Mouse (Mus musculus) limb, embryonic 12.5 days (tissue): ENCODE measurements around the gene Gm21103. TPM values are rescaled to one million over a fixed set of nuclear protein-coding genes. Genes with fewer than 3 reads are reported as not detected.
A peak's percentile ranks its signal among the peaks of the same experiment; 100 is the strongest.
"Not testable (repeated sequence)": the region's sequence is repeated elsewhere in the genome, so short reads cannot be mapped to it uniquely, and the experiment has no call there.

Experiments used
- ATAC-seq: fragments of 200-750 bp; cut with Nextera tagmentation; 2 replicates; pipeline ENCODE4 v1.8.0; 2017; ENCODE audit warnings: low read depth, moderate TSS enrichment; ENCODE audit not compliant: insufficient number of reproducible peaks, insufficient read depth, low FRiP score, low TSS enrichment
- H3K27ac ChIP-seq: fragments of 300-500 bp; sonication (generic); 2 replicates; pipeline ENCODE4 v1.5.1; 2016; ENCODE audit warnings: mild to moderate bottlenecking, moderate library complexity
- H3K27me3 ChIP-seq: fragments of 300-500 bp; sonication (generic); 2 replicates; pipeline ENCODE4 v1.6.1; 2016; ENCODE audit warnings: mild to moderate bottlenecking, moderate library complexity
- H3K36me3 ChIP-seq: fragments of 300-500 bp; sonication (generic); 2 replicates; pipeline ENCODE4 v1.6.1; 2016; ENCODE audit warnings: mild to moderate bottlenecking, moderate library complexity
- H3K4me1 ChIP-seq: fragments of 300-500 bp; sonication (generic); replicated peaks from 2 replicates; pipeline ENCODE4 v1.6.1; 2016
- H3K4me2 ChIP-seq: fragments of 300-500 bp; sonication (generic); 2 replicates; pipeline ENCODE4 v1.6.1; 2016; ENCODE audit warnings: mild to moderate bottlenecking, moderate library complexity
- H3K4me3 ChIP-seq: fragments of 300-500 bp; sonication (generic); replicated peaks from 2 replicates; pipeline ENCODE4 v1.5.1; 2016; ENCODE audit warnings: mild to moderate bottlenecking
- H3K9ac ChIP-seq: fragments of 300-500 bp; sonication (generic); replicated peaks from 2 replicates; pipeline ENCODE4 v1.6.1; 2016; ENCODE audit warnings: mild to moderate bottlenecking, moderate library complexity
- H3K9me3 ChIP-seq: fragments of 300-500 bp; sonication (generic); 2 replicates; pipeline ENCODE4 v1.6.1; 2016; ENCODE audit warnings: mild to moderate bottlenecking, moderate library complexity
- WGBS: fragments of 180-500 bp; shearing (Covaris S2); methylation state at CpG from one replicate; pipeline ENCODE4 v1.1.7; 2016; 5-methylcytosine and 5-hydroxymethylcytosine counted together
- polyA plus RNA-seq: library from polyadenylated mRNA; unstranded; fragments of >200 nt; fragmentation: Nextera tagmentation; extraction: Ambion mirVana; gene quantifications from 2 replicates; pipeline ENCODE4 v1.2.1, GENCODE M21; 2016

Gm21103 gene
- not detected in 2 replicates for polyA plus RNA-seq

- H3K9ac ChIP-seq, H3K9me3 ChIP-seq, ATAC-seq, H3K27me3 ChIP-seq, H3K27ac ChIP-seq, H3K4me2 ChIP-seq, H3K4me1 ChIP-seq, H3K36me3 ChIP-seq, H3K4me3 ChIP-seq: not testable (repeated sequence)
- 82% methylated on average over 2 of the region's 2 CpGs for WGBS
These were observed at the start of gene Gm21103 for GRCm38 (mm10) chr14:6304743-6305142. Gm21103 (minus strand) TSS chr14:6304843.

- H3K4me2 ChIP-seq, H3K27me3 ChIP-seq, ATAC-seq, H3K4me3 ChIP-seq, H3K36me3 ChIP-seq, H3K9ac ChIP-seq, H3K27ac ChIP-seq, H3K9me3 ChIP-seq, H3K4me1 ChIP-seq: not testable (repeated sequence)
- WGBS = no CpG with 5 or more reads among the region's 10 CpGs
These were observed 38.9 kb upstream of the Gm21103 start, which contains the start of gene Gm3618 for GRCm38 (mm10) chr14:6343578-6343977. Gm3618 (minus strand) TSS chr14:6343678.

DNA sequence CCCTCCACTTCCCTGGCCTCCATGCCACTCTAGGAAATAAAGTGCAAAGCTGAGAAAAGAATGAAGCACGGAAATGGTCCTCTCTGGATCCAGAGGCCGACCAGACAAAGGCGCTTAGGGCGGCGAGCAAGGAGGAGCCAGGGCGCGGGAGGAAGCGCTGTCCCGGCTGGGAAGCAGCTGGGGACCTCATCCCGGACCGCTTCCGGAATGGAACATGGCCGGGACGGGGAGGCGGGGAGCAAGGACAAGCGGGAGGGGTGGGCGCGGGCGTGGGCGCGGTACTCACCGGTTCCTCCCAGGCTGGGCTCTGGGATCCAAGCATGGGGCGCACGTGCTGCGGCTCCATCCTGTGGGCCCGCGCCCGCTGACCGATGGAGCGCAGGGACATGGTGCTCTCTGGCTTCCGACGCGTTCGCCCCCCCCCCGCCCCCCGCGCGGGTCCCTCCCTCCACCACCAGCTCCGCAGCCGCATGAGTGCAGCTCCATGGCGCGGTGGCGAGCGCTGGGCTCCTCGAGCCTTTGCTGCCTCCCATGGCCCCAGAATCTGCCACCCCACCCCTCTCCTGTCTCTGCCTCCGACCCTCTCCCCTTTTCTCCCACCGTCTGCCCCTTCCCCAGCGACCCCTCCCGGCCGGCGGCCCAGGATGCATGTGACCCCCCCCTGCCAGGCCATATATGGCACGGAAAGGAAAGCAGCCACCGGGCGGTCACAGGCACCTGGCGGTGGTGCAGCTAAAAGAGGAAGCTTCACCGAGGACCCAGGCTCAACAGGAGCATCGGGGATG, 17.5 kb downstream of the Gm21103 start, which contains the start of gene Gm3411:
Gene Gm3411 (minus strand): TSS at position 320 of the 785 bp plus-strand sequence.
- H3K9ac ChIP-seq = peak within 1 kb of the TSS; percentile 53; the same call in 1 of the 2 replicates
- H3K4me2 ChIP-seq = peak within 1 kb of the TSS; percentile 73
- H3K4me3 ChIP-seq = peak within 1 kb of the TSS; percentile 48
- 1% methylated on average over 53 of the region's 57 CpGs for WGBS
- ATAC-seq, H3K36me3 ChIP-seq, H3K27ac ChIP-seq, H3K9me3 ChIP-seq, H3K27me3 ChIP-seq, H3K4me1 ChIP-seq: not testable (repeated sequence)

Other genes starting within 250 kb of the Gm21103 start
- gene Gm6337, start 246.6 kb downstream of the Gm21103 start, polyA plus RNA-seq = not detected in 2 replicates
- gene Gm8206, start 210.9 kb downstream of the Gm21103 start, polyA plus RNA-seq = 0.93 and 1.7 TPM in 2 replicates
- 1.5 and 2.2 TPM in 2 replicates for gene Gm3468, start 196.2 kb downstream of the Gm21103 start, polyA plus RNA-seq
- not detected in 2 replicates for gene Gm3476, start 179.0 kb downstream of the Gm21103 start, polyA plus RNA-seq
- gene Gm21560, start 85.6 kb downstream of the Gm21103 start, polyA plus RNA-seq = not detected in 2 replicates
- gene Gm3411, start 17.6 kb downstream of the Gm21103 start, polyA plus RNA-seq = 1.2 and 1.4 TPM in 2 replicates
- not detected in 2 replicates for gene Gm3618, start 38.8 kb upstream of the Gm21103 start, polyA plus RNA-seq
- gene Gm16440, start 85.5 kb upstream of the Gm21103 start, polyA plus RNA-seq = not detected in 2 replicates
- gene Gm3591, start 107.6 kb upstream of the Gm21103 start, polyA plus RNA-seq = 0.99 and 1.3 TPM in 2 replicates
- gene Gm3594, start 139.8 kb upstream of the Gm21103 start, polyA plus RNA-seq = not detected in 2 replicates
- gene Gm8356, start 232.4 kb upstream of the Gm21103 start, polyA plus RNA-seq = not detected in 2 replicates